Mouse (Mus musculus) mammary gland, adult 2 months (tissue): ENCODE measurements around the gene Elp6. TPM values are rescaled to one million over a fixed set of nuclear protein-coding genes. Genes with fewer than 3 reads are reported as not detected.

Experiments
- polyA plus RNA-seq: library from polyadenylated mRNA; depleted of rRNA; stranded (reverse); fragments of >200 nt; gene quantifications from 2 replicates; pipeline ENCODE4 v1.2.3, GENCODE M21; 2012; ENCODE audit warnings: low replicate concordance; rRNA removed

Gene Elp6
- polyA plus RNA-seq, result 8.9 and 10.9 TPM in 2 replicates

DNA sequence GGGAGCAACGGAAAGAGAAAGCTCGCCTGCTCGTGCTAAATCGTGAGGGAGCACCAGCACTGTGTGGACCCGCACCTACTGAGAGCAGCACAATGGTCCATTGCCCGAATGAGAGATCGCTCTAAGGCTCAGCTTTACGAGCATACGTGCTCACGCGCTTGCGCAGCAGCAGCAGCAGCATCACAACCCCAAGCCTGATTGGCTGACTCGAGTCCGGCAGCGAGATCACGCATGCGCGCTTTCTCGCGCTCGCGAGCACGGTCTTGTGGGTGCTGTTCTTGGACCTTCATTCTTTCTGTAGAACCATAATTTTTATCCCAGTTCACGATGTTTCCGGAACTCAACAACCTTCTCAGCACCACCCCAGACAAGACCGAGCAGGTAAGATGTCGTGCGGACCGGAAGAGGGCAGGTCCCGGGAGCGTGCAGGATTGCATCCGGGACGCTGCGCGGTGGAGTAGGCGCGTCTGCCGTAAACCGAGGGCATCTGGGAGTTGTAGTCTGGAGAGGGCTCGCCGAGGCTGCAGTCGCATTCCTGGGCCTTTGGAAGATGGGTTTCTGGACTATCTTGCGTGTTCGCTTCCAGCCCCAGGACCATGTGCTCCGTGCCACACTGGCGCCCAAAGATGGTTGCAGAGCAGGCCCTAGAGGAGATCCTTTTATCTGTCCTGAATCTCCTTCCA lies at the start of gene Elp6:
Gene Elp6, plus strand, starts transcription at position 205 of the 683 bp plus-strand sequence.

DNA sequence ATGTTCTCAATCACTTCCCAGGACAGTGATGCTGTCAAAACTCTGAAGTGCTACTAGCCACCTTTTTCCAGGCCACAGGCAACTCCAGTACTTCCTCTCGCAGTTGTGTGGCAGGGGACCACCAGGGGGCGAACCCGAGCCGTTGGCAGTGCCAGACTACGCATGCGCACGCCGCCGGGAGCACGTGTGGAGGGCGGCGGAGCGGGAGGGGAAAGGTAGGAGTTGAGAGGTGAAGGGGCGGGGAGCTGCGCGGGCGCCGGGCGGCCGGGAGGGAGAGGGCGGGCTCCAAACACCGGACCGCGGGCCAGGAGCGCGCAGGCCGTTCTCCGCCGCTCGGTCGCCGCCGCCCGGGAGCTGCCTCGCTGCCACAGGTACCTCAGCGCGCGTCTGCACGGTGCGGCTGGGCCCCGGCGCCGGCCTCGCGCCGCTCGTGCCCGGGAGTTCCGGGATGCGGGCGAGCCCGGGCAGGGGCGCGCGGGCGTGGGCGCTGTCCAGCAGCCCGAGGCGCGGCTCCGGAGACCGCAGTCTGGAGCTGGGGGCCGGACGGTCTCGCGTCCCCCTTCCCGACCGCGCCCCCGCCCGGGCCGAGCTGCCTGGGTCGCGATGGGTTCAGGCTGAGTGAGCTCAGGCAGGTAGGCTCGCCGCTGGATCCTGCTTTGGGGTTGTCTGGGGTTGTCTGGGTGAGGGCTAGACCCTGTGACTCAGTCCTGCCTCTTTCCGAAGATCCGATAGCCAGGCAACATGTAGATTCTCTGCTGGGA lies 28.3 kb downstream of the Elp6 start, which contains the start of gene Scap:
Gene Scap, plus strand, starts transcription at position 154 of the 761 bp plus-strand sequence.

Other genes starting within 250 kb of the Elp6 start
- gene Smarcc1, start 187.5 kb upstream of the Elp6 start, polyA plus RNA-seq, result 14.3 and 21.7 TPM in 2 replicates
- 57.0 and 78.8 TPM in 2 replicates for gene Dhx30, start 187.3 kb upstream of the Elp6 start, polyA plus RNA-seq
- 1.1 and 1.2 TPM in 2 replicates for gene Cspg5, start 61.4 kb upstream of the Elp6 start, polyA plus RNA-seq
- 29.8 and 47.6 TPM in 2 replicates for gene Scap, start 28.1 kb downstream of the Elp6 start, polyA plus RNA-seq
- 20.2 and 38.0 TPM in 2 replicates for gene Ptpn23, start 103.0 kb downstream of the Elp6 start, polyA plus RNA-seq
- gene Ngp, start 114.6 kb downstream of the Elp6 start, polyA plus RNA-seq, result 2.5 and 5.8 TPM in 2 replicates
- gene Klhl18, start 171.5 kb downstream of the Elp6 start, polyA plus RNA-seq, result 18.8 and 23.4 TPM in 2 replicates
- 0.57 and 1.3 TPM in 2 replicates for gene Kif9, start 171.8 kb downstream of the Elp6 start, polyA plus RNA-seq
- 39.5 and 44.6 TPM in 2 replicates for gene Setd2, start 227.4 kb downstream of the Elp6 start, polyA plus RNA-seq